Mouse (Mus musculus) heart, adult 9 months (tissue): ENCODE results near the gene Iqgap1.
A peak's percentile ranks its signal among the peaks of the same experiment; 100 is the strongest.

Experiments used
- DNase-seq, 2 experiments: peaks; one replicate each; pipeline ENCODE4 v3.0.0; 2022; ENCODE audit warnings: low spot score in 2 of 2

The Iqgap1 gene

DNA sequence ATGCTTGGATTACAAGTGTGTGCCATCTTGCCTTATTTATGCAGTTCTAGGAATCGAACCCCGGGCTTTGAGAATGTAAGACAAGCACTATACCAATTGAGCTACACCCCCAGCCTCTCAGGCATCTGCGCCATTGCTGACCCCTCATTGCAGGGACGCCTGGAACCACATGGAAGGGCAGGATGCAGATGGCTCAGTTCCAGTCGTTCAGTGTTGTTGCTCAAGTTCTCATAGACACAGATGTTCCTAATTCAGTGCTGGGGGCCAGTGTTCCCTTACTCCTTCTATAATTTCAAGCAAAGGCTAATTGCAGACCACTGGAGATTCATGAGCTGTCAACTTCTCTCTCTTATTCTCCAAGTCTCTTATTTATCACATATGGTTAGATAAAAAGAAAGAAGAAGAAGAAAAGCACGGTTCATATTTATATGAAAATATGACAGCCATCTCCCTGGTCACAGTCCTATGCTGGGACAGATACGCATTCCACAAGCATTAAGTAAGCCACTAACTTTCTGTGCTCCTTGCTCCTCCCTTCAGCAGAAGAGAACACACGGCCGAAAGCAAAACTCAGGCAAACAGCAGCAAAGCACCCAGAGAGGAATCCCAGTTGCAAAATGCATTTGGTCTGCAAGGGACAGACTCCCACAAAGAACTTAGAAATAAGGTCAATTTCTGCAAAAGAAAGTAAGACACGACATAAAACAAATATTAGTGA is 159.4 kb downstream of the Iqgap1 start:
- peak; percentile 54 to 57 for DNase-seq
